Mouse (Mus musculus) stomach, postnatal 0 days (tissue): Measurements from ENCODE around the gene Gsg1l.

Source experiments
- CTCF ChIP-seq: IDR thresholded peaks from 2 replicates; pipeline ENCODE4 v1.5.1; 2016; ENCODE audit warnings: antibody characterized with exemption, low read depth, mild to moderate bottlenecking, moderate library complexity
- EP300 ChIP-seq: optimal IDR thresholded peaks from 2 replicates; pipeline ENCODE3; 2016; ENCODE audit warnings: antibody characterized with exemption

DNA sequence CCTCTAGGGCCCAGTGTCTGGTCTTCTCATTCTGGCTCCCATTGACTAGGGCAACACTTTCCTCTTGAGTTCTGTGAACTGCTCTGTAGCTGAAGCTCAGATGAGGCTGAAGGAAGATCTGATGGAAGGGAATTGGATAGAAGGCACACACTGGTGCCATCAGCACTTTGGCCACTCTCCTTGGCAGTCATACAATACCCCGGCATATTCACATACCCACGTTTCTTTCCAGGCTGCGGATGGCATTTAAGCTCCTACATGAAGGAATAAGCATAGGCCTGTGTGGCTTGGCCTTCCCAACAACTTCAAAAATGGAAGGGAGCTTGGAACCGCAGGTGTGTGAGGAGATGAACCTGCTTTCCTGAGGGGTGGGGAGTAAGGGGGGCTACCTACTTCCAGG, 138.7 kb downstream of the Gsg1l start:
- no peak for TF ChIP-seq CTCF
- TF ChIP-seq EP300, result no peak
